Mouse (Mus musculus) adrenal gland, postnatal 4 days (tissue): Measurements from ENCODE around the gene Trpm3. TPM values are rescaled to one million over a fixed set of nuclear protein-coding genes. Genes with fewer than 3 reads are reported as not detected.
A peak's percentile ranks its signal among the peaks of the same experiment; 100 is the strongest.

Experiments
- DNase-seq, 2 experiments: peaks; one replicate each; pipeline ENCODE4 v3.0.0; 2021 to 2022; ENCODE audit warnings: low spot score in 2 of 2, mixed read lengths in 2 of 2
- total RNA-seq, 2 experiments: library from RNA; stranded (reverse); gene quantifications; 2 replicates each; pipeline ENCODE4 v1.2.3; 2021

Gene Trpm3
- total RNA-seq, 2 experiments from 2014 or later = 2.4 to 4.7 TPM

- DNase-seq = no peak
Measured at GRCm38 (mm10) chr19:22962001-22962708, 823.3 kb downstream of the Trpm3 start.

- DNase-seq = no peak
Measured at GRCm38 (mm10) chr19:22962731-22963130, 823.9 kb downstream of the Trpm3 start.

- DNase-seq = no peak
Measured at GRCm38 (mm10) chr19:22963726-22964398, 825.0 kb downstream of the Trpm3 start.

GRCm38 (mm10) chr19:22965470-22965869, 826.6 kb downstream of the Trpm3 start:
- DNase-seq = no peak

- DNase-seq = no peak
Measured at GRCm38 (mm10) chr19:22973294-22973693, 834.4 kb downstream of the Trpm3 start.

- DNase-seq = no peak
Measured at GRCm38 (mm10) chr19:22973727-22974126, 834.9 kb downstream of the Trpm3 start.

- no peak for DNase-seq
Measured at GRCm38 (mm10) chr19:22975801-22976200, 837.0 kb downstream of the Trpm3 start.

GRCm38 (mm10) chr19:22977508-22977907, 838.7 kb downstream of the Trpm3 start:
- no peak for DNase-seq

- no peak for DNase-seq
Measured at GRCm38 (mm10) chr19:22978763-22979162, 839.9 kb downstream of the Trpm3 start.

GRCm38 (mm10) chr19:22979191-22979590, 840.3 kb downstream of the Trpm3 start:
- DNase-seq = no peak

GRCm38 (mm10) chr19:22987914-22988313, 849.1 kb downstream of the Trpm3 start:
- DNase-seq = no peak

- DNase-seq = no peak
Measured at GRCm38 (mm10) chr19:22993946-22994345, 855.1 kb downstream of the Trpm3 start.

GRCm38 (mm10) chr19:22994531-22994930, 855.7 kb downstream of the Trpm3 start:
- DNase-seq = no peak

GRCm38 (mm10) chr19:23000293-23000692, 861.4 kb downstream of the Trpm3 start:
- no peak for DNase-seq

GRCm38 (mm10) chr19:23003861-23004260, 865.0 kb downstream of the Trpm3 start:
- no peak for DNase-seq

GRCm38 (mm10) chr19:23005851-23006250, 867.0 kb downstream of the Trpm3 start:
- DNase-seq = no peak

GRCm38 (mm10) chr19:23006517-23007273, 867.8 kb downstream of the Trpm3 start:
- peak in 1 of 2 experiments; percentile 13 for DNase-seq

GRCm38 (mm10) chr19:23013695-23014094, 874.8 kb downstream of the Trpm3 start:
- no peak for DNase-seq

- DNase-seq = no peak
Measured at GRCm38 (mm10) chr19:23015516-23015915, 876.7 kb downstream of the Trpm3 start.

- no peak for DNase-seq
Measured at GRCm38 (mm10) chr19:23018186-23018727, 879.4 kb downstream of the Trpm3 start.

- DNase-seq = no peak
Measured at GRCm38 (mm10) chr19:23022902-23023301, 884.1 kb downstream of the Trpm3 start.
